Mouse (Mus musculus) liver, adult 2 months (tissue): ENCODE results near the gene Srp54a.
"Not testable (repeated sequence)": the region's sequence is repeated elsewhere in the genome, so short reads cannot be mapped to it uniquely, and the experiment has no call there.

ENCODE experiments used
- CTCF ChIP-seq: fragments of 200-500 bp; IDR thresholded peaks from 2 replicates; pipeline ENCODE4 v1.5.1; 2011; ENCODE audit warnings: low read depth, low read length, control low read depth
- POLR2A ChIP-seq: fragments of 200-500 bp; IDR thresholded peaks from 2 replicates; pipeline ENCODE4 v1.6.1; 2011; ENCODE audit warnings: low read length, control low read depth; ENCODE audit not compliant: insufficient read depth; ENCODE audit errors: extremely low read depth

GRCm38 (mm10) chr12:55154559-55155448 is 74.7 kb downstream of the Srp54a start, which contains the start of gene Srp54b:
- not testable (repeated sequence) for TF ChIP-seq POLR2A, CTCF
